Mouse (Mus musculus) liver, embryonic 16.5 days (tissue): ENCODE measurements around the gene Sorbs1. TPM values are rescaled to one million over a fixed set of nuclear protein-coding genes. Genes with fewer than 3 reads are reported as not detected.

Experiments
- ATAC-seq: fragments of 200-750 bp; cut with Nextera tagmentation; 2 replicates; pipeline ENCODE4 v1.8.0; 2017; ENCODE audit warnings: low read depth, mild to moderate bottlenecking, moderate number of reproducible peaks, moderate library complexity
- H3K27ac ChIP-seq: fragments of 300-500 bp; sonication (generic); 2 replicates; pipeline ENCODE4 v1.5.1; 2014; ENCODE audit warnings: mild to moderate bottlenecking, low read length
- H3K27me3 ChIP-seq: fragments of 300-500 bp; sonication (generic); 2 replicates; pipeline ENCODE4 v1.6.1; 2014; ENCODE audit warnings: low read depth, low read length, mixed read lengths; ENCODE audit not compliant: control insufficient read depth, insufficient read depth
- H3K36me3 ChIP-seq: fragments of 300-500 bp; sonication (generic); 2 replicates; pipeline ENCODE4 v1.6.1; 2014; ENCODE audit warnings: mild to moderate bottlenecking; ENCODE audit not compliant: control insufficient read depth, insufficient read depth
- H3K4me1 ChIP-seq: fragments of 300-500 bp; sonication (generic); 2 replicates; pipeline ENCODE4 v1.6.1; 2014; ENCODE audit warnings: low read depth, low read length, mixed read lengths; ENCODE audit not compliant: control insufficient read depth
- H3K4me2 ChIP-seq: fragments of 300-500 bp; sonication (generic); 2 replicates; pipeline ENCODE4 v1.6.1; 2014; ENCODE audit warnings: low read depth, low read length, mixed read lengths
- H3K4me3 ChIP-seq: fragments of 300-500 bp; sonication (generic); 2 replicates; pipeline ENCODE4 v1.5.1; 2014; ENCODE audit warnings: low read depth, mild to moderate bottlenecking, low read length
- H3K9ac ChIP-seq: fragments of 300-500 bp; sonication (generic); 2 replicates; pipeline ENCODE4 v1.6.1; 2014; ENCODE audit warnings: low read depth, low read length
- H3K9me3 ChIP-seq: fragments of 300-500 bp; sonication (generic); replicated peaks from 2 replicates; pipeline ENCODE4 v1.6.1; 2016; ENCODE audit warnings: low read length; ENCODE audit not compliant: control insufficient read depth
- WGBS: fragments of 180-500 bp; shearing (Covaris S2); extraction: QIAGEN DNeasy Blood & Tissue Kit; methylation state at CpG from one replicate; pipeline ENCODE4 v1.1.7; 2014; ENCODE audit not compliant: insufficient replicate concordance; 5-methylcytosine and 5-hydroxymethylcytosine counted together
- polyA plus RNA-seq: library from polyadenylated mRNA; unstranded; fragments of >200 nt; fragmentation: Nextera tagmentation; extraction: Ambion mirVana; gene quantifications from 2 replicates; pipeline ENCODE4 v1.2.1, GENCODE M21; 2015

Sorbs1 gene
- polyA plus RNA-seq, 1 experiment from 2014 or later, result 39.6 TPM

DNA sequence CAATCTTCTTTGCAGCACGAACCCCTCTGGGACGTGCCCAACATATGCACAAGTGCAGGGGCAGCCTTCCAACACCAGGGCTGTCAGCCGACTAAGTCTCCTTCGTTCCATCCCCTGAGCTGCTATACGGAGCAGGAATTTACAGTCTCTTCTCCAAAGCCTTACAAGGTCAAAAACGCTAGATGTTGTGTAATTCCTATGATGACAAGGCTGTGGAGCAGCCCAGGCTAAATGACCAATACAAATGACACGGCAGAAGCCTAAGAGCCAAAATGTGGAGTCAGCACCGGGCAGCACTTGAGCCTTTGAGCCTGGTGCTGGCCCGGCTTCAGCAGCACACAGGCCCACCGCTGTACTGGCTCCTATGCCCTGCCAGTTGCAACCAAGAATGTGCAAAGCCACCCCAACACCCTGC is 35.4 kb downstream of the Sorbs1 start:
- Histone ChIP-seq H3K4me2 (no peak overlapping the region), H3K27ac (no peak overlapping the region), H3K4me3 (no peak overlapping the region), H3K9me3 (no peaks in the 10 kb centered on the region), H3K27me3 (no peaks in the 10 kb centered on the region), H3K9ac (no peak overlapping the region), H3K4me1 (peaks cover 13% of the 10 kb centered on the region), H3K36me3 (no peaks in the 10 kb centered on the region)
- WGBS, result 67% methylated on average over 10 of the region's 10 CpGs
- peak; percentile 35 for ATAC-seq

DNA sequence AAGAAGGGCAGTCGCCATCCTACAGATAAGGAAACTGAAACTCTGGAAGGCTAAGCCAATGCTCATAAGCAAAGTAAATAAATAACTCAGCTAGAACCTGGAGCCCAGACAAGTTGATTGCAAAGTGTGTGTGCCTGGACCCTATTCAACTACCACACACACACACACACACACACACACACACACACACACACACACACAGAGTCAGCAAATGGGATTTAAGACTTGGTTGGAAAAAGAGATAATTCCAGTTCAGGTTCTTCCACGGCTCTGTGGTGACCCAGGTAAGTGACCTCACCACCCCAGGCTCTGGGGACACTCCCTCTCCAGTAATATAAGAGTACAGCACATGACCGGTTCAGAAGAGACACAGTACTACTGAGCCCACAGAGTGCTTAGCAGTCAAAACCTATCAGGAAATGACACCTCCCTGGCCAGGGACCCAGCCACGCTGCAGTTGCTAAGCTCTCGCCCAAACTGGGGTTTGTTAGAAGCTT is 36.1 kb downstream of the Sorbs1 start:
- peak overlapping the region; percentile 46; the same call in 1 of the 2 replicates for H3K27ac ChIP-seq
- no peak overlapping the region for H3K4me2 ChIP-seq
- ATAC-seq, result peak; percentile 57
- WGBS, result 15% methylated on average over 5 of the region's 5 CpGs
- no peaks in the 10 kb centered on the region for H3K36me3 ChIP-seq
- peaks cover 13% of the 10 kb centered on the region for H3K4me1 ChIP-seq
- H3K27me3 ChIP-seq, result no peaks in the 10 kb centered on the region
- H3K9ac ChIP-seq, result no peak overlapping the region
- H3K9me3 ChIP-seq, result no peaks in the 10 kb centered on the region
- no peak overlapping the region for H3K4me3 ChIP-seq

DNA sequence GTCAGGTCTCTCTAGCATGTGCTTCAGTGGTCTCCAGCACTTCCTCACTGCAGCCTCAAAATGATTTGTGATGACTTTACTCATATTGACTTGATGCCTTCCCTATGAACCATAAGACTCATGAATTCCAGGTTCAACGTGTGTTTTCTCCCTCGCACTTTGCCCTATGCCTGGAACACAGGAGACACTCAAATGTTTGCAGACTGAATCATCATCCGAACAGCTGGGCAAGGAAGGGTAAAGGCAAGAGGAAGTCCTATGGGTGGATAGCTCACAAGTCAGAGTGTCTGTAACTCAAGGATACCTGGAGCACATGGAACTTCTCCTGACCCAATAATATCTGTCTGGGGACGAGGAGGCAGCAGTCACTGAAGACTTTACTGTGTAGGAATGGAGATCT is 37.1 kb downstream of the Sorbs1 start:
- H3K27ac ChIP-seq, result no peak overlapping the region
- H3K9ac ChIP-seq, result no peak overlapping the region
- ATAC-seq, result no peak
- H3K4me3 ChIP-seq, result no peak overlapping the region
- peaks cover 13% of the 10 kb centered on the region for H3K4me1 ChIP-seq
- H3K27me3 ChIP-seq, result no peaks in the 10 kb centered on the region
- no peaks in the 10 kb centered on the region for H3K9me3 ChIP-seq
- no peaks in the 10 kb centered on the region for H3K36me3 ChIP-seq
- H3K4me2 ChIP-seq, result no peak overlapping the region
- 61% methylated on average over 4 of the region's 4 CpGs for WGBS

DNA sequence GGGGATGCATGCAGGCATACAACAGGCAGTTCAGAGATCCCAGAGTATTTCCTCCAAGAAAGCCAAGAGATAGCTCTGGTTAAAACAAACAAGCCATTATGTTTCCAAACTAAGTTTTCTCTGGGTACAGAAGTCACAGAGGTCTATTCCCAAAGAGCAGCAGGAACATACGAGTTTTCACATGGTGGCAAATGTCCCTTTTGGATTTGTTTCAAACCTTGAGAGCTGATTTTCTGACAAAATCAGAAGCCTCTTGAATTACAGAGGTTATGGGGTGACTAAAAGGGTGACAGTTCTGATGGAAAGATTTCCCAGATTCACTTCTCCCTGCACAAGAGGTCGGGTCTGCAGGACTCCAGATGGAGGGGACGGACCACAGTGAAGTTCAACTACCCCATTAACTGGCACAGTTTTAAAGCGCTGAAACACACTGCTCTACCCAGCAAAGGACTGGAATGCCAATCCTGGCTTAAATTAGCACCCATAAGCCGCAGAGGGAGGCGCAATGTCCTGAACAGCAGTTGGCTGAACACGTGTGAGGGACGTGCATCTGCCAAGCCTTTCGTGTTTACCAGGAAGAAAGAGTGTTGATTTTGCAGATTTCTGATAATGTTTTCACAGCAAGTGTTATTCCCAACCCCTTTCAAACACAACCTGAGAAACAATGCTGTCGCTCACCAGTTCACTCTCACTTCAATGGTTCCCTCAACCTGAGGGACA is 41.9 kb downstream of the Sorbs1 start:
- no peaks in the 10 kb centered on the region for H3K4me1 ChIP-seq
- no peak overlapping the region for H3K4me3 ChIP-seq
- no peak overlapping the region for H3K4me2 ChIP-seq
- no peaks in the 10 kb centered on the region for H3K27me3 ChIP-seq
- peak; percentile 42; the same call in 1 of the 2 replicates for ATAC-seq
- no peaks in the 10 kb centered on the region for H3K9me3 ChIP-seq
- no peak overlapping the region for H3K9ac ChIP-seq
- H3K36me3 ChIP-seq, result no peaks in the 10 kb centered on the region
- WGBS, result 73% methylated on average over 10 of the region's 10 CpGs
- no peak overlapping the region for H3K27ac ChIP-seq

DNA sequence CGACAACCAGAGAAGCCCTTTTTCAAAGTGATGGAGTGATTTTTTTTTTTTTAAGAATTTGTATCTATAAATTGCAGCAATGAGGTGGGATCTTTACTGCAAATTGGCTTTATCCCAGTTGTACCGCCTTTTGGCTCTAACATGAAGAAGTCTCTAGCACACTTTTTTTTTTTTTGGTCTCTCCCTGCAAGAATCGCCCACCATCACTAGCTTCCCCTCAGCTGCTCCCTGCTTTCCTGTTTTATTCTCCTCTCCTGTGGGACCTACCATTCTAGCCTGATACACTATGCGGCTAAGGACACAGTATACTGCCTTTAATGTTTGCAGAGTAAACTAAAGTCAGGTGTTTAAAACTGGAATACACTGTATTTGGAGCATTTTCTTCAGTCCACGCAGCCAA is 43.8 kb downstream of the Sorbs1 start:
- Histone ChIP-seq H3K9ac (no peak overlapping the region), H3K4me2 (no peak overlapping the region), H3K27me3 (no peaks in the 10 kb centered on the region), H3K36me3 (no peaks in the 10 kb centered on the region), H3K9me3 (no peaks in the 10 kb centered on the region), H3K4me3 (no peak overlapping the region), H3K27ac (no peak overlapping the region), H3K4me1 (no peaks in the 10 kb centered on the region)
- WGBS, result 81% methylated on average over 5 of the region's 5 CpGs
- ATAC-seq, result no peak

DNA sequence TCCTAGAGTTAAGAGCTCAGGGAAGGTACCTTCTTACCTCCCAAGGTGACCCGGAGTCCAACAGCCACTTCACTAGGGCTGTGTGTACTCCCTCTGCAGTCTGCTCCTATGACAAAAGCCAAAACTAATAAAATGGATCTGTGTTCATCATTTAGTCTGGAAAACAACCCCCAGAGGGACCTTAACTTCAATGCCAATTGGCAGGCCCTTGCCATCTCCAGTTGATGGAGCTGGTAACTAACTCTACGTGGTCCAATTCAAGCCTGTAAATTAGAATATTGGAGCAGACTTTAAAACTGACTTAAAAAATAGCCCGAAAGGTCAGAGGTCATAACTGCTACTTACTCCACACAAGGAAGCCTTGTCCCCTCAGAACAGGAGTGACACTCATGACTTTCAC is 45.3 kb downstream of the Sorbs1 start:
- H3K27me3 ChIP-seq, result no peaks in the 10 kb centered on the region
- no peak overlapping the region for H3K4me2 ChIP-seq
- WGBS, result 92% methylated on average over 3 of the region's 3 CpGs
- H3K9ac ChIP-seq, result no peak overlapping the region
- no peaks in the 10 kb centered on the region for H3K9me3 ChIP-seq
- no peak overlapping the region for H3K4me3 ChIP-seq
- no peaks in the 10 kb centered on the region for H3K4me1 ChIP-seq
- H3K36me3 ChIP-seq, result no peaks in the 10 kb centered on the region
- H3K27ac ChIP-seq, result no peak overlapping the region
- ATAC-seq, result no peak

DNA sequence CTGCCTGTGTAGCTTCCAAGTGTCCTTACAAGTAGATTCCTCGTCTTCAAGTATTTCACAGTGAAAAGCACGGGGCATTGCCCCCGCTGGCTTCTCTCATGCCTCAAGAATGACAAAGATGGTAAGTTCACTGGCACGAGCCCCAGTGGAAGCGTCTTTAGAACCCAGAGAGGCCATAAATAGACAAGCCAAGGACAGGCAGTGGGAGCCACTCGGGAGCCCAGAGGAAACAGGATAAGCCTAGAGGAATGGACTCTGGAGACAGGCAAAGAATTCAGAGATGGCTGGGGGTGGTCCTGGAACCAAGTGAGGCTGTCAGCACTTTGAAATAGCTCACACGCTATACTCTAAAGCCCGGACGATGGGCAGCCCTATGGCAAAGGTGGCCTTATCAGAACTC is 45.8 kb downstream of the Sorbs1 start:
- no peaks in the 10 kb centered on the region for H3K36me3 ChIP-seq
- H3K4me1 ChIP-seq, result no peaks in the 10 kb centered on the region
- no peaks in the 10 kb centered on the region for H3K9me3 ChIP-seq
- H3K4me2 ChIP-seq, result no peak overlapping the region
- no peaks in the 10 kb centered on the region for H3K27me3 ChIP-seq
- WGBS, result 84% methylated on average over 9 of the region's 9 CpGs
- H3K4me3 ChIP-seq, result no peak overlapping the region
- no peak overlapping the region for H3K27ac ChIP-seq
- no peak overlapping the region for H3K9ac ChIP-seq
- no peak for ATAC-seq

DNA sequence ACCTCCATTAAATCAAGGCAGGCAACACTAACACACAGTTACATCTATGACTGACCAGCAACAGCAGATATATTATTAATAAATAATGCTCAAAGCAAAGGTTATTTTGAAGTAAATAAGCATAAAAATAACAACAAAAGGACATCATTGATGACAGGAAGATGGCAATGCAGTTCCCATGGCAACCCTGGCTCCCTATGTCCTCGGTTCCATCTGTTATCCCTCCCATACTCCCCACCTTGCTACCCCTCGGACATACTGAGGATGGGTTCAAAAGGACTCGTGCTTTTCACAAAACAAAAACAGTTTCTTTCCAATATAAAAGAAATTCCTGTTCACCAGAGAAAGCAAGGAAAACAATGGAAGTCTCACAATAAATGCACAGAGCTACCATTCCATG is 48.2 kb downstream of the Sorbs1 start:
- Histone ChIP-seq H3K27ac (no peak overlapping the region), H3K36me3 (no peaks in the 10 kb centered on the region), H3K4me1 (peaks cover 8% of the 10 kb centered on the region), H3K9ac (no peak overlapping the region), H3K9me3 (no peaks in the 10 kb centered on the region), H3K4me3 (no peak overlapping the region), H3K27me3 (no peaks in the 10 kb centered on the region), H3K4me2 (no peak overlapping the region)
- ATAC-seq, result no peak
- WGBS, result 85% methylated on average over 3 of the region's 3 CpGs

DNA sequence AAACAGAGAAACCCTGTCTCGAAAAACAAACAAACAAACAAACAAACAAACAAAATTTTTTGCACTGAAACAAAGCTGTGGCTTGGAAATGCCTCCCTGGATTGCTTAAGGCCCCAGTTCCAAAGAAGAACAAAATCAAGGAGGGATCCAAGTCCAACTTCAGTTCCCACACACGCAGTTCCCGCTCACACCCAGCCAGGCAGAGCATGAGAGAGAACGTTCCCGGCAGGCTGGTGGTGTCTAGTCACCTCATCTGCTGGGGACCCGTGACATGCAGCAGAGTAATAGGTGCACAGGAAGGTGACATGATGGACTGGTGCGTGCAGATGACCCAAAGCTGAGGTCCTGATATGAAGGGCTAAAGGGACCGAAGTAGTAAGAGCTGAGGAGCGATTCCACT is 49.2 kb downstream of the Sorbs1 start:
- WGBS, result 83% methylated on average over 9 of the region's 9 CpGs
- Histone ChIP-seq H3K27ac (no peak overlapping the region), H3K36me3 (no peaks in the 10 kb centered on the region), H3K27me3 (no peaks in the 10 kb centered on the region), H3K4me2 (no peak overlapping the region), H3K9me3 (no peaks in the 10 kb centered on the region), H3K9ac (no peak overlapping the region), H3K4me3 (no peak overlapping the region), H3K4me1 (peaks cover 8% of the 10 kb centered on the region)
- no peak for ATAC-seq
